Mouse (Mus musculus): ENCODE measurements around the gene F2r. TPM values are rescaled to one million over a fixed set of nuclear protein-coding genes. Genes with fewer than 3 reads are reported as not detected.

F2r gene
- total RNA-seq, 4 experiments from 2014 or later, result 3.7 to 5.0 (median 4.5) TPM

- DNase-seq (ENCODE audit: low spot score in 2 of 2), result no peak
These were observed 13.9 kb upstream of the F2r start for GRCm38 (mm10) chr13:95632144-95632543.

GRCm38 (mm10) chr13:95630747-95631146 lies 12.5 kb upstream of the F2r start:
- DNase-seq (ENCODE audit: low spot score in 2 of 2), result no peak

GRCm38 (mm10) chr13:95629751-95630150 lies 11.5 kb upstream of the F2r start:
- DNase-seq (ENCODE audit: low spot score in 2 of 2), result no peak

GRCm38 (mm10) chr13:95626696-95627095 lies 8.4 kb upstream of the F2r start:
- no peak for DNase-seq (ENCODE audit: low spot score in 2 of 2)

GRCm38 (mm10) chr13:95623042-95623441 lies 4.8 kb upstream of the F2r start:
- no peak for DNase-seq (ENCODE audit: low spot score in 2 of 2)

- no peak for DNase-seq (ENCODE audit: low spot score in 2 of 2)
These were observed 3.3 kb upstream of the F2r start for GRCm38 (mm10) chr13:95621563-95621962.

- no peak for DNase-seq (ENCODE audit: low spot score in 2 of 2)
These were observed 572 bp upstream of the F2r start for GRCm38 (mm10) chr13:95618859-95619258.

GRCm38 (mm10) chr13:95617671-95618171 lies 566 bp downstream of the F2r start:
- DNase-seq (ENCODE audit: low spot score in 2 of 2), result no peak

GRCm38 (mm10) chr13:95617082-95617670 lies 1.1 kb downstream of the F2r start:
- DNase-seq (ENCODE audit: low spot score in 2 of 2), result no peak

- DNase-seq (ENCODE audit: low spot score in 2 of 2), result no peak
These were observed 1.8 kb downstream of the F2r start for GRCm38 (mm10) chr13:95616512-95616911.

- DNase-seq (ENCODE audit: low spot score in 2 of 2), result no peak
These were observed 3.5 kb downstream of the F2r start for GRCm38 (mm10) chr13:95614757-95615156.

- DNase-seq (ENCODE audit: low spot score in 2 of 2), result no peak
These were observed 6.0 kb downstream of the F2r start for GRCm38 (mm10) chr13:95612243-95612642.

- no peak for DNase-seq (ENCODE audit: low spot score in 2 of 2)
These were observed 6.5 kb downstream of the F2r start for GRCm38 (mm10) chr13:95611752-95612151.

GRCm38 (mm10) chr13:95610786-95611562 lies 7.3 kb downstream of the F2r start:
- DNase-seq (ENCODE audit: low spot score in 2 of 2), result no peak

- DNase-seq (ENCODE audit: low spot score in 2 of 2), result no peak
These were observed 9.2 kb downstream of the F2r start for GRCm38 (mm10) chr13:95609088-95609420.

- DNase-seq (ENCODE audit: low spot score in 2 of 2), result no peak
These were observed 9.7 kb downstream of the F2r start for GRCm38 (mm10) chr13:95608416-95609087.

- no peak for DNase-seq (ENCODE audit: low spot score in 2 of 2)
These were observed 11.3 kb downstream of the F2r start for GRCm38 (mm10) chr13:95607019-95607418.

- no peak for DNase-seq (ENCODE audit: low spot score in 2 of 2)
These were observed 14.0 kb downstream of the F2r start for GRCm38 (mm10) chr13:95604288-95604687.

GRCm38 (mm10) chr13:95599833-95600359 lies 18.4 kb downstream of the F2r start:
- DNase-seq (ENCODE audit: low spot score in 2 of 2), result no peak

- DNase-seq (ENCODE audit: low spot score in 2 of 2), result no peak
These were observed 19.9 kb downstream of the F2r start for GRCm38 (mm10) chr13:95598232-95598920.

GRCm38 (mm10) chr13:95597578-95597977 lies 20.7 kb downstream of the F2r start:
- DNase-seq (ENCODE audit: low spot score in 2 of 2), result no peak

GRCm38 (mm10) chr13:95596689-95597088 lies 21.6 kb downstream of the F2r start:
- no peak for DNase-seq (ENCODE audit: low spot score in 2 of 2)
